Mouse (Mus musculus) embryo, embryonic 10.5 days (tissue): ENCODE results near the gene Garem2.
A peak's percentile ranks its signal among the peaks of the same experiment; 100 is the strongest.
"Not testable (repeated sequence)": the region's sequence is repeated elsewhere in the genome, so short reads cannot be mapped to it uniquely, and the experiment has no call there.

Experiments used
- DNase-seq: peaks from one replicate; pipeline ENCODE4 v3.0.0-alpha.2; 2015; ENCODE audit warnings: low spot score

The Garem2 gene

GRCm38 (mm10) chr5:30104841-30105667, at the start of gene Garem2:
Gene Garem2 (plus strand): TSS chr5:30105161.
- DNase-seq: peak; percentile 67

GRCm38 (mm10) chr5:30058216-30058731, 46.7 kb upstream of the Garem2 start:
- DNase-seq: no peak

- not testable (repeated sequence) for DNase-seq
These were observed 45.4 kb upstream of the Garem2 start for GRCm38 (mm10) chr5:30059607-30060006.

GRCm38 (mm10) chr5:30067726-30068125, 37.2 kb upstream of the Garem2 start:
- DNase-seq: no peak

- DNase-seq: no peak
These were observed 33.3 kb upstream of the Garem2 start for GRCm38 (mm10) chr5:30071677-30072076.

GRCm38 (mm10) chr5:30072377-30072776, 32.6 kb upstream of the Garem2 start:
- peak; percentile 12 for DNase-seq

GRCm38 (mm10) chr5:30072825-30073821, 31.8 kb upstream of the Garem2 start, which contains the start of gene Tyms:
Gene Tyms (minus strand): TSS chr5:30073617.
- peak; percentile 93 for DNase-seq

- DNase-seq: no peak
These were observed 12.3 kb upstream of the Garem2 start for GRCm38 (mm10) chr5:30092701-30093100.

GRCm38 (mm10) chr5:30094399-30094798, 10.6 kb upstream of the Garem2 start:
- no peak for DNase-seq

GRCm38 (mm10) chr5:30095731-30096130, 9.2 kb upstream of the Garem2 start:
- no peak for DNase-seq

- no peak for DNase-seq
These were observed 6.7 kb upstream of the Garem2 start for GRCm38 (mm10) chr5:30098260-30098659.

GRCm38 (mm10) chr5:30103340-30103739, 1.6 kb upstream of the Garem2 start:
- DNase-seq: no peak

GRCm38 (mm10) chr5:30104339-30104738, 622 bp upstream of the Garem2 start:
- DNase-seq: peak; percentile 87

- DNase-seq: peak; percentile 12
These were observed 823 bp downstream of the Garem2 start, which contains the start of gene 3110082J24Rik for GRCm38 (mm10) chr5:30105668-30106300. Gene 3110082J24Rik (minus strand): TSS chr5:30106086.

GRCm38 (mm10) chr5:30106756-30107155, 1.8 kb downstream of the Garem2 start:
- no peak for DNase-seq

- DNase-seq: peak; percentile 76
These were observed 2.2 kb downstream of the Garem2 start for GRCm38 (mm10) chr5:30107186-30107585.

- peak; percentile 47 for DNase-seq
These were observed 2.7 kb downstream of the Garem2 start for GRCm38 (mm10) chr5:30107611-30108041.

GRCm38 (mm10) chr5:30108233-30108632, 3.3 kb downstream of the Garem2 start:
- DNase-seq: no peak

- peak; percentile 5 for DNase-seq
These were observed 4.9 kb downstream of the Garem2 start for GRCm38 (mm10) chr5:30109899-30110298.

GRCm38 (mm10) chr5:30110371-30111060, 5.6 kb downstream of the Garem2 start:
- peak; percentile 66 for DNase-seq

- peak; percentile 87 for DNase-seq
These were observed 6.2 kb downstream of the Garem2 start for GRCm38 (mm10) chr5:30111126-30111525.
